Mouse (Mus musculus) WW6 (cell line): ENCODE measurements around the gene Gm26992.

Source experiments
- DNase-seq: peaks from one replicate; pipeline ENCODE4 v3.0.0-alpha.2; 2013; ENCODE audit warnings: low read depth, low spot score

Gm26992 gene

GRCm38 (mm10) chrX:103483047-103483446 lies 61.2 kb downstream of the Gm26992 start:
- DNase-seq: no peak

- no peak for DNase-seq
Observed at GRCm38 (mm10) chrX:103484050-103484449, 62.2 kb downstream of the Gm26992 start.

DNA sequence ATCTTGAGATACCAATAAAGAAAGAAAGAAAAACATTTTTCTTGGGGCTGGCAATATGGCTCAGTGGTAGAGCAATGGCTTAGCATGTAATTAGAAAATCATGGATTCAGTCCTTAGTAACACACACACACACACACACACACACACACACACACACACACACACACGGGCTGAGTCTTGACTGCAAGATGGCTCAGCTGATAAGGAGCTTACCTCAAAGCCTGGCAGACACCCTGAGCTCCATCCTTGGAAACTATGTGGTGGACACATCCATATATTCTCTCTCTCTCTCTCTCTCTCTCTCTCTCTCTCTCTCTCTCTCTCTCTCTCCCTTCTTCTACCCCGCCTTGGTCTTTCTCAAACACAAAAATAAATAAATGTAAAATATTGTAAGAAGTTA lies 69.0 kb downstream of the Gm26992 start:
- no peak for DNase-seq

- no peak for DNase-seq
Observed at GRCm38 (mm10) chrX:103492398-103493256, 70.8 kb downstream of the Gm26992 start.

- no peak for DNase-seq
Observed at GRCm38 (mm10) chrX:103493351-103494173, 71.8 kb downstream of the Gm26992 start.

- DNase-seq: no peak
Observed at GRCm38 (mm10) chrX:103499374-103499773, 77.6 kb downstream of the Gm26992 start.

- no peak for DNase-seq
Observed at GRCm38 (mm10) chrX:103500137-103500536, 78.3 kb downstream of the Gm26992 start.

- DNase-seq: no peak
Observed at GRCm38 (mm10) chrX:103508218-103508617, 86.4 kb downstream of the Gm26992 start.

DNA sequence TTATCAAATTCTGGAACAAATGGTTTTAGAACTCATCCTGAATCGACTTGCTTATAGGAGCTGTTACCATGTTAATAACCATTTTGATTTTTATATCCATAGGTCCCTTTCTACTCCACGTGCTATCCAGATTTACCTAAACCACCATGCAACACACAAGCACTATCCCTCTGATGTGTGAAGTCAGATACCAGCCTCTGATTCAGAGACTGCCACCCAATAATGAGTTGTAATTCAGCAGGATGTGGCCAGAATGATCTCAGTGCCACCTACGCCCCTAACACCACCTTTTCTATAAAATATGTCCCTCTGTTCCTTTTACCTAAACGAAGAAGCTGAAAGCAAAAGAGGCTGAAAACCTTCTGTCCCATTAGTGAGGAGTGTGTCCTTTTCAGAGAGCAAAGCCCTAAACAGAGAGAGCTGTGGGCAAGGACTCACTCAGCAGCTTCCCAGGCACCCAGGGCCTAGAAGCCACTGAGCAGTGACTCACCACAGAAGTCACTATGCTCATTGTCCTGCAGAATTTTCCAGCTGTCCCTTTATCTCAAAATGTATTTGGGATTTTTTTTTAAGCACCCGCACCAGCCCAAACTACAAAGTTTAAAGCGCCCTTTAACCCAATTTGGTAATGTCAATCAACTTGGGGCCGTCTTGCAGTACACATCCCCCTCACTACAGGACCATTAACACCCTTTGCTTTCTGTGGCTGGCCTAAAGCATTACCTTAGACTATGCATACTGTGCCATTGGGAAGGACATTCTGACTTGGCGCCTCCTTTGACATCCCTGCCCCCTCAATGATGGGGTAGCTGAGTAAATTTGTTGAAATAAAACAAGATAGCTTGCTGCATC lies 87.6 kb downstream of the Gm26992 start:
- no peak for DNase-seq

GRCm38 (mm10) chrX:103514782-103515181 lies 93.0 kb downstream of the Gm26992 start:
- no peak for DNase-seq

- no peak for DNase-seq
Observed at GRCm38 (mm10) chrX:103515346-103515745, 93.5 kb downstream of the Gm26992 start.

DNA sequence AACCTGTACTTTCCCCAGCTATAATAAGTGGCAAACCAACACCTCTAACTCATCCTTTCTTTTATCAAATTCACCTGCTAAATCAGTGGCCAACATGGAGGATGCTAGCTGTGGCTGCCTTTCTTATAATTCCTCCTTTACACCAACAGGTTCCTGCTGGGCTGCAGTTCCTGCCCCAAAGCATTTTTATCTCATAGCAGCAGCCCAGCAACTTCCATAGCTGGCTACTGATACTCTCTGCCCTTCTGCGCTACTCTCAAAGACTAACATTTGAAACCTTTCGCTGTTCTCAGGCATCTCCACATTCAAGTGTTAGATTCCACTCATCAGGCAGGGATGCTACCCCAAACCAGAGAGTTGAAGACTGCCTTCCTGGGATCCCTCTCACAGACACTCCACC lies 97.0 kb downstream of the Gm26992 start:
- no peak for DNase-seq

DNA sequence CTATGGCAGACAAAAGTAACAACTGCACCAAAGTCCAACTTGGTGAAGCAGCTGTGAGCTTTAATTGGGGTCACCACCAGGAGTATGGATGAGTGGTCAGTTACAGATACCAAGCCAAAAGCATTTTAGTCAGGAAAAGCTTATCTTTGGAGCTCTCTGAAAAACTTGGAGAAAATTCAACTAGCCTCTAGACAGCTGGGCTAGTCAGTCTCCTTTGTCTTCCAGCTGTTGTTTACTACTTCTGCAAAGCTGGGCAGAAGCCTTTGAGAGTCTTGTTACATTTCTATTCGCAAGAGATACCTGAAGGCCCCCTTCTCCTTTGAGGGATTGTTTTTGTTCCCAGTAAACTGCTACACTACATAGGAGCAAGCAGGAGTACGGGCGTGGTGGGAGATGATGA lies 97.7 kb downstream of the Gm26992 start:
- no peak for DNase-seq

GRCm38 (mm10) chrX:103521221-103521716 lies 99.5 kb downstream of the Gm26992 start:
- DNase-seq: no peak

GRCm38 (mm10) chrX:103529185-103529584 lies 107.4 kb downstream of the Gm26992 start:
- DNase-seq: no peak
